Mouse (Mus musculus): ENCODE results near the gene Tyw3. TPM values are rescaled to one million over a fixed set of nuclear protein-coding genes. Genes with fewer than 3 reads are reported as not detected.

The Tyw3 gene
- total RNA-seq (2023) = 1 to 10 TPM; 7.3 to 8.7 TPM

GRCm38 (mm10) chr3:154596934-154597554 lies at the start of gene Tyw3:
Gene Tyw3 (minus strand): TSS chr3:154597104.

GRCm38 (mm10) chr3:154596488-154596933 lies 393 bp downstream of the Tyw3 start, which contains the start of gene Cryz:
Gene Cryz (plus strand): TSS chr3:154596711.

Other genes with a start within 250 kb of the Tyw3 start
- 1 to 10 TPM; 3.5 to 3.8 TPM for gene Cryz, start 393 bp downstream of the Tyw3 start, total RNA-seq (2023)
- gene Erich3, start 66.8 kb upstream of the Tyw3 start, total RNA-seq (2023) = not detected

All from T-cell, adult 66 days (primary cell).